Mouse (Mus musculus) forebrain, embryonic 14.5 days (tissue): ENCODE measurements around the gene Nmnat1. TPM values are rescaled to one million over a fixed set of nuclear protein-coding genes. Genes with fewer than 3 reads are reported as not detected.
"Not testable (repeated sequence)": the region's sequence is repeated elsewhere in the genome, so short reads cannot be mapped to it uniquely, and the experiment has no call there.

Source experiments
- ATAC-seq: fragments of 200-750 bp; cut with Nextera tagmentation; 2 replicates; pipeline ENCODE4 v1.8.0; 2017; ENCODE audit warnings: mild to moderate bottlenecking, moderate library complexity
- DNase-seq: peaks from one replicate; pipeline ENCODE4 v3.0.0-alpha.2; 2015; ENCODE audit warnings: low spot score
- H3K27ac ChIP-seq: fragments of 300-500 bp; sonication (generic); 2 replicates; pipeline ENCODE4 v1.5.1; 2014; ENCODE audit warnings: low read depth, mild to moderate bottlenecking, control low read depth, low read length, moderate library complexity
- H3K27me3 ChIP-seq: fragments of 300-500 bp; sonication (generic); replicated peaks from 2 replicates; pipeline ENCODE4 v1.6.1; 2014; ENCODE audit warnings: low read length, control low read depth, mixed read lengths; ENCODE audit not compliant: control insufficient read depth, insufficient read depth
- H3K36me3 ChIP-seq: fragments of 300-500 bp; sonication (generic); 2 replicates; pipeline ENCODE4 v1.6.1; 2014; ENCODE audit warnings: low read length, control low read depth; ENCODE audit not compliant: control insufficient read depth, insufficient read depth
- H3K4me1 ChIP-seq: fragments of 300-500 bp; sonication (generic); 2 replicates; pipeline ENCODE4 v1.6.1; 2014; ENCODE audit warnings: antibody characterized with exemption, low read length, control low read depth; ENCODE audit not compliant: control insufficient read depth, insufficient read depth
- H3K4me2 ChIP-seq: fragments of 300-500 bp; sonication (generic); 2 replicates; pipeline ENCODE4 v1.6.1; 2014; ENCODE audit warnings: mild to moderate bottlenecking, control low read depth, low read length
- H3K4me3 ChIP-seq: fragments of 300-500 bp; sonication (generic); 2 replicates; pipeline ENCODE4 v1.5.1; 2014; ENCODE audit warnings: low read depth, low read length, control low read depth
- H3K9ac ChIP-seq: fragments of 300-500 bp; sonication (generic); 2 replicates; pipeline ENCODE4 v1.6.1; 2014; ENCODE audit warnings: mild to moderate bottlenecking, low read length, control low read depth, moderate library complexity
- H3K9me3 ChIP-seq: fragments of 300-500 bp; sonication (generic); replicated peaks from 2 replicates; pipeline ENCODE4 v1.6.1; 2016; ENCODE audit warnings: low read length, control low read depth, mixed read lengths; ENCODE audit not compliant: control insufficient read depth
- WGBS: fragments of 180-500 bp; shearing (Covaris S2); extraction: QIAGEN DNeasy Blood & Tissue Kit; methylation state at CpG from one replicate; pipeline ENCODE4 v1.1.7; 2014; 5-methylcytosine and 5-hydroxymethylcytosine counted together
- polyA plus RNA-seq: library from polyadenylated mRNA; unstranded; fragments of >200 nt; fragmentation: Nextera tagmentation; extraction: Ambion mirVana; gene quantifications from 2 replicates; pipeline ENCODE4 v1.2.1, GENCODE M21; 2014

Gene Nmnat1
- polyA plus RNA-seq, 1 experiment from 2014 or later, result 9.4 TPM

DNA sequence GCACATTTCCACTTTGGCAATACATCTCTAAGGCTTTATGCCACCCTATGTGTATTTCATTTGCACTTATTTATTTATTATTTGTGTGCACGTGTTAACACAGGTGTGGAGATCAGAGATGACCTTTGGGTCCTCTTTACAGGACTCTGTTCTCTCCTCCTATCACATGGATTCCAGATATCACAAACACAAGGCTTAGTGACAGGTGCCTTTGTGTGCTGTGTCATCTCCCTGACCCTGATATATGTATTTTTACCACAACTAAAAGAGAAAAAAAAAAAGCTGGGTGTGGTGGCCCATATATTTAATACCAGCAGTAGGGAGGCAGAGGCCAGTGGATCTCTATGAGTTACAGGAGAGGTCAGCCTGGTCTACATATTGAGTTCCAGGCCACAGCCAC, 40.5 kb downstream of the Nmnat1 start:
- Histone ChIP-seq H3K36me3 (no peaks in the 10 kb centered on the region), H3K9ac (peak overlapping the region; percentile 78), H3K27me3 (no peaks in the 10 kb centered on the region), H3K4me2 (peak overlapping the region; percentile 63), H3K4me1 (peaks cover 13% of the 10 kb centered on the region), H3K4me3 (no peak overlapping the region), H3K27ac (peak overlapping the region; percentile 95), H3K9me3 (no peaks in the 10 kb centered on the region)
- DNase-seq, result no peak
- ATAC-seq, result no peak
- WGBS, result 78% methylated on average over 1 of the region's 1 CpGs

- H3K36me3 ChIP-seq, result no peaks in the 10 kb centered on the region
- H3K9ac ChIP-seq, result no peak overlapping the region
- H3K4me3 ChIP-seq, result no peak overlapping the region
- no peak overlapping the region for H3K27ac ChIP-seq
- H3K4me1 ChIP-seq, result peaks cover 13% of the 10 kb centered on the region
- no peak for ATAC-seq
- DNase-seq, result peak; percentile 26
- H3K27me3 ChIP-seq, result no peaks in the 10 kb centered on the region
- H3K9me3 ChIP-seq, result no peaks in the 10 kb centered on the region
- H3K4me2 ChIP-seq, result no peak overlapping the region
- WGBS, result 46% methylated on average over 3 of the region's 3 CpGs
These were observed 42.6 kb downstream of the Nmnat1 start for GRCm38 (mm10) chr4:149442436-149442835.

DNA sequence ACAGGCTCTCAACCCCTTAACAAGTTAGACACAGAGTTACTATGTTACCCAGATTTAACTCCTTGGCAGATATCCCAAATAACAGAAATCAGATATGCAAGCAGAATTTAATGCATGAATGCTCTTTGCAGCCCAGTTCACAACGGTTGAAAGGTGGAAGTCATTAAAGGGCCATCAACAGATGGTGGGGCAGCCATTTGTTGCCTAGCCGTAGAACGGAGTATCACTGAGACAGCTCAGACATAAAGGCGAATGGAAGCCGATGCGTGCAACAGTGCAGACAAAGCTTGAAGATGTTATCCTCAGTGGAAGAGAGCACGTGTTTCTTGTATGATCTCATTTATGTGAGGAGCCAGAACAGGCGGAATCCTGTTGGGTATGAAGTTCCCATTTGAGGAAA, 44.4 kb downstream of the Nmnat1 start:
- Histone ChIP-seq H3K36me3 (no peaks in the 10 kb centered on the region), H3K4me3 (no peak overlapping the region), H3K27me3 (no peaks in the 10 kb centered on the region), H3K27ac (no peak overlapping the region), H3K4me2 (no peak overlapping the region), H3K4me1 (peaks cover 6% of the 10 kb centered on the region), H3K9me3 (no peaks in the 10 kb centered on the region), H3K9ac (no peak overlapping the region)
- DNase-seq, result peak; percentile 13
- WGBS, result 56% methylated on average over 8 of the region's 8 CpGs
- ATAC-seq, result no peak

GRCm38 (mm10) chr4:149431887-149432286, 53.1 kb downstream of the Nmnat1 start:
- H3K36me3 ChIP-seq, ATAC-seq, H3K4me2 ChIP-seq, H3K4me3 ChIP-seq, DNase-seq, H3K9me3 ChIP-seq, H3K4me1 ChIP-seq, H3K9ac ChIP-seq, H3K27me3 ChIP-seq, H3K27ac ChIP-seq: not testable (repeated sequence)
- 73% methylated on average over 1 of the region's 1 CpGs for WGBS

DNA sequence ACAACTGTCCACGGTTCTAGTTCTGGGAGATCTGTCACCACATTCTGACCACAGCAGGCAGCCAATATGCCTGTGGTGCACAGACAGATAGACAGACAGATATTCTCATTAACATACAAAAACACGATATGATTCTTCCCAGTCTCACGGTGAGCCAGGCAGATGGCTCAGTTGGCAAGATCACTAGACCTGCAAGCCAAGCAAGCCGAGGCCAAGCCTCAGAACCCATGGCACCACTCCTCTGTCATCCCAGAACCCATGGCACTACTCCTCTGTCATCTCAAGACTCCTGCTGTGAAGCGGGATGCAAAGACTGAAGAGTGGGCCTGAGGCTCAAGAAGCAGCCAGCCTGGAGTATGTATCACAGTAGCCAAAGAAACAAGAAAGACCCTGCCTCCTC, 55.4 kb downstream of the Nmnat1 start:
- H3K4me3 ChIP-seq, result no peak overlapping the region
- H3K27ac ChIP-seq, result no peak overlapping the region
- H3K9ac ChIP-seq, result no peak overlapping the region
- H3K4me2 ChIP-seq, result no peak overlapping the region
- DNase-seq, result no peak
- H3K36me3 ChIP-seq, result no peaks in the 10 kb centered on the region
- no peak for ATAC-seq
- WGBS, result 71% methylated on average over 5 of the region's 5 CpGs
- no peaks in the 10 kb centered on the region for H3K9me3 ChIP-seq
- no peaks in the 10 kb centered on the region for H3K27me3 ChIP-seq
- H3K4me1 ChIP-seq, result no peaks in the 10 kb centered on the region; the same call in 1 of the 2 replicates

DNA sequence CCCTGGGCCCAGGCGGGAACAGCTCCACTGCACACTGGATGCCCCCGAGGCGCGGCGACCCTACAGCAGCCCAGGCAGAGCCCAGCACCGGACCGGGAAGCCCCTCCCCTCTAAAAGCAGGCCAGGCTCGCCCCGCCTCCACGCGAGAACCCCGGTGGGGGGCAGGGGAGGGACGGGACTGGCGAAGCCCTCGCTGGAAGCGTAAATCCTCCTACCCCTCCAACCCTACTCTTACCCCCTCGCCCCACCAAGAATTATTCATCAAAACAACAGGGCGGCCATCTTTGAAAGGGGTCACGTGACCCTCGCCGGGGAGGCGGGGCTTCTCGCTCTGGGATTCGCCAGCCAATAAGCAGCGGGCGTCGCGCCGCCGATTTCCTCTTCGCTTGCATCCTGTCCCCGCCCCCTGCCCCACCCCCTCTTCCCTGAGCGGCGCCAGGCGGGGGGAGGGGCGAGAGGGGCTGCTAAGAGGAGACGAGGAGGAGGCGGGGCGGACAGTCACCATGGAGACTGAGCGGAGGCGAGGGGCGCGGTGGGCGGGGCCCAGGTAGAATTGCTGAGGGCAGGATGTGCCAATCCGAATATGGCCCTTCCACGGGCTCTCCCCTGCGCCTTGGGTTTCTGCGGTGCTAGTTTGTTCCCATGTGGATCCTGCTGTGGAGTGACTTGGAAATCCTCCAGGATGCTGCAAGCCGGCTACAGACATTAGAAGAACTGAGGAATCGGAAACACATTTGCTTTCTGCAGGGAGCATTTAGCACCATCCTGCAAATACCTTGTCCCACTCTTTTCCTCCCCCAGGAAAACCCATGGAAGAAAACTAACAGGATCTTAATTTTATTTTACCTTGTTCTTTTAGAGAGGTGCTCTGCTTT, 58.4 kb downstream of the Nmnat1 start, which contains the start of gene Ube4b:
Gene Ube4b (minus strand): TSS at position 425 of the 875 bp plus-strand sequence.
- Histone ChIP-seq H3K27me3 (no peaks in the 10 kb centered on the region), H3K9me3 (no peaks in the 10 kb centered on the region), H3K27ac (peak within 1 kb of the TSS; percentile 99), H3K4me2 (peak within 1 kb of the TSS; percentile 68), H3K4me3 (peak within 1 kb of the TSS; percentile 84), H3K4me1 (peaks cover 7% of the 10 kb centered on the region; the same call in 1 of the 2 replicates), H3K36me3 (no peaks in the 10 kb centered on the region), H3K9ac (peak within 1 kb of the TSS; percentile 86)
- peak; percentile 100 for DNase-seq
- ATAC-seq, result peak; percentile 94
- WGBS, result under 1% methylated on average over 41 of the region's 50 CpGs

DNA sequence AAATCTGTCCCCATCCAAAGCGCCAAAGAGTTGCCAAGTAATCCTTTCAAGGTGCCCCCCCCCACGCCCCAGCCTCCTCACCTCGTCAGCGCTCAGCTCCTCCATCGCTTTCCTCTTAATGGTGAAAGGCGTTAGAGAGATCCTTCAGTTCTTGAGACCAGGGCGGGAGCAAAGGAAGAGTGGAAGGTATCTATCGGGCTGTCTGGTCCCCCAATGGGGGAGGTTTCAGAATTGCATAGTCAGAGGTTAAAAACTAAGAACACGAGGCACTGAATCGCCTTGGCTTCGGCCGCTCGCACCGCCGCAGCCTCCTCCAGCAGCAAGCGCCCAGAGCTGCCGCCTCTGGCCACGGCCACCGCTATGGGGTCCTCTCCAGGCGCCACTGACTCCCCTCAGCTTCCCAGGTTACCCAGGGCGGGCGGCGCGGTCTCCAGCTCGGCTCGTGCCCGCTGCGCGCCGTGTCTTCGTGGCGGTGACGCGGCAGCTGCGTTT, 59.2 kb downstream of the Nmnat1 start:
- H3K4me2 ChIP-seq, result peak overlapping the region; percentile 68
- no peaks in the 10 kb centered on the region for H3K9me3 ChIP-seq
- H3K36me3 ChIP-seq, result no peaks in the 10 kb centered on the region
- no peaks in the 10 kb centered on the region for H3K27me3 ChIP-seq
- peaks cover 7% of the 10 kb centered on the region; the same call in 1 of the 2 replicates for H3K4me1 ChIP-seq
- H3K27ac ChIP-seq, result peak overlapping the region; percentile 99
- DNase-seq (peak; percentile 53), ATAC-seq (peak; percentile 14)
- peak overlapping the region; percentile 86 for H3K9ac ChIP-seq
- WGBS, result under 1% methylated on average over 33 of the region's 35 CpGs
- H3K4me3 ChIP-seq, result peak overlapping the region; percentile 84

DNA sequence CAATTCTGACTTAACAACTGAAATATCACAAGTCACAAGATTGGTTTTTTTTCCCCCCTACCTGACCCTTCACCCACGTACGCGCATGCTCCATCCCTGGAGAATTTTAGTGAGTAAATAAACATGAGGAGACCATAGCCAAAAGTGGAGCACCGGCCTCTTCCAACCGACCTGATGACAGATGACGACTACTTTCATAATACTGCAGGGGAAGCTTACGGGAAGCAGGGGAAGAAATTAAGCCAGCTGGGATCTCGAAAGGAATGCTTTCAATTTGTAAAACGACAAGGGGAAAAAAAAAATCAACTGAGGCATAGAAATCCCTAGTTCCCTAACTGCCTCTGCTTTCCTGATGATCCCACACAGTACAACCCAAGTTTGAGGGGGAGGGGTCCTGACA, 60.2 kb downstream of the Nmnat1 start:
- peak overlapping the region; percentile 68 for H3K4me2 ChIP-seq

GRCm38 (mm10) chr4:149417854-149418365, 67.1 kb downstream of the Nmnat1 start:
- WGBS, result 90% methylated on average over 5 of the region's 5 CpGs
- DNase-seq (no peak), ATAC-seq (no peak)
- no peak overlapping the region for H3K9ac ChIP-seq
- peaks cover 12% of the 10 kb centered on the region for H3K4me1 ChIP-seq
- H3K36me3 ChIP-seq, result no peaks in the 10 kb centered on the region
- H3K27me3 ChIP-seq, result no peaks in the 10 kb centered on the region
- H3K4me3 ChIP-seq, result no peak overlapping the region
- H3K4me2 ChIP-seq, result no peak overlapping the region
- no peaks in the 10 kb centered on the region for H3K9me3 ChIP-seq
- H3K27ac ChIP-seq, result no peak overlapping the region

More for the DNA sequence above, 60.2 kb downstream of the Nmnat1 start:
- Histone ChIP-seq H3K4me1 (peaks cover 7% of the 10 kb centered on the region; the same call in 1 of the 2 replicates), H3K9ac (peak overlapping the region; percentile 86), H3K9me3 (no peaks in the 10 kb centered on the region), H3K4me3 (peak overlapping the region; percentile 84), H3K27ac (no peak overlapping the region), H3K36me3 (no peaks in the 10 kb centered on the region), H3K27me3 (no peaks in the 10 kb centered on the region)
- 1% methylated on average over 9 of the region's 9 CpGs for WGBS
- DNase-seq (peak; percentile 16), ATAC-seq (no peak)
